Mouse (Mus musculus) midbrain, embryonic 13.5 days (tissue): ENCODE results near the gene Lpp. TPM values are rescaled to one million over a fixed set of nuclear protein-coding genes. Genes with fewer than 3 reads are reported as not detected.

Source experiments
- ATAC-seq: fragments of 200-750 bp; cut with Nextera tagmentation; 2 replicates; pipeline ENCODE4 v1.8.0; 2017; ENCODE audit warnings: mild to moderate bottlenecking, moderate TSS enrichment, moderate library complexity
- H3K27ac ChIP-seq: fragments of 300-500 bp; sonication (generic); 2 replicates; pipeline ENCODE4 v1.5.1; 2015; ENCODE audit warnings: inconsistent platforms, mild to moderate bottlenecking, moderate library complexity
- H3K27me3 ChIP-seq: fragments of 300-500 bp; sonication (generic); 2 replicates; pipeline ENCODE4 v1.6.1; 2015; ENCODE audit warnings: mild to moderate bottlenecking, inconsistent platforms
- H3K36me3 ChIP-seq: fragments of 300-500 bp; sonication (generic); 2 replicates; pipeline ENCODE4 v1.6.1; 2015; ENCODE audit warnings: mild to moderate bottlenecking, inconsistent platforms
- H3K4me1 ChIP-seq: fragments of 300-500 bp; sonication (generic); replicated peaks from 2 replicates; pipeline ENCODE4 v1.6.1; 2015; ENCODE audit warnings: inconsistent platforms
- H3K4me2 ChIP-seq: fragments of 300-500 bp; sonication (generic); replicated peaks from 2 replicates; pipeline ENCODE4 v1.6.1; 2015; ENCODE audit warnings: moderate library complexity, mild to moderate bottlenecking, inconsistent platforms
- H3K4me3 ChIP-seq: fragments of 300-500 bp; sonication (generic); replicated peaks from 2 replicates; pipeline ENCODE4 v1.5.1; 2015; ENCODE audit warnings: mild to moderate bottlenecking, inconsistent platforms
- H3K9ac ChIP-seq: fragments of 300-500 bp; sonication (generic); replicated peaks from 2 replicates; pipeline ENCODE4 v1.6.1; 2015; ENCODE audit warnings: mild to moderate bottlenecking, inconsistent platforms
- H3K9me3 ChIP-seq: fragments of 300-500 bp; sonication (generic); 2 replicates; pipeline ENCODE4 v1.6.1; 2016; ENCODE audit warnings: mild to moderate bottlenecking, inconsistent platforms
- WGBS: fragments of 180-500 bp; shearing (Covaris S2); methylation state at CpG from one replicate; pipeline ENCODE4 v1.1.7; 2015; 5-methylcytosine and 5-hydroxymethylcytosine counted together
- polyA plus RNA-seq: library from polyadenylated mRNA; unstranded; fragments of >200 nt; fragmentation: Nextera tagmentation; extraction: Ambion mirVana; gene quantifications from 2 replicates; pipeline ENCODE4 v1.2.1, GENCODE M21; 2015

Lpp gene
- polyA plus RNA-seq, 1 experiment from 2014 or later, result 9.0 TPM

DNA sequence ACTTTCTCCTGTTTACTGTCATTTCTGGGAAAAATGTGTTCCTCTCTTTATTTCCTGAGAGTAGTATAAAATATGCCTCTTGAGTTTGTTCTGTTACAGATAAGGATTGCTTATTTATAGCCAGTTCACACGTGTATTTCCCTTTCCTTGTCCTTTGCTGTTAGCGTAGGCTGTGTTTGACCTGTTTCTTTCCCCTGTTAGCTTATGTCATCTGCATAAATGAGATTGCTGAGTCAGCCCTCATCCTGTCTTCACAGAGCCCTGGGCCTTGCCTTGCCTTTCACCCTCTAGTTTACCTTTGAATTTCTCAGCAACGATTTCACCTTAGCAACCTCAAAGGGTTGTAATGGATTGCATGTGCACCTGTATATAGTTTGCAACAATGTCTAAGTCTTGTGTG is 32.5 kb downstream of the Lpp start:
- ATAC-seq, result no peak
- Histone ChIP-seq H3K27ac (no peak overlapping the region), H3K9me3 (no peaks in the 10 kb centered on the region), H3K4me1 (peaks cover 27% of the 10 kb centered on the region), H3K36me3 (no peaks in the 10 kb centered on the region), H3K27me3 (no peaks in the 10 kb centered on the region), H3K9ac (no peak overlapping the region), H3K4me2 (no peak overlapping the region), H3K4me3 (no peak overlapping the region)
- WGBS, result 78% methylated on average over 3 of the region's 3 CpGs

DNA sequence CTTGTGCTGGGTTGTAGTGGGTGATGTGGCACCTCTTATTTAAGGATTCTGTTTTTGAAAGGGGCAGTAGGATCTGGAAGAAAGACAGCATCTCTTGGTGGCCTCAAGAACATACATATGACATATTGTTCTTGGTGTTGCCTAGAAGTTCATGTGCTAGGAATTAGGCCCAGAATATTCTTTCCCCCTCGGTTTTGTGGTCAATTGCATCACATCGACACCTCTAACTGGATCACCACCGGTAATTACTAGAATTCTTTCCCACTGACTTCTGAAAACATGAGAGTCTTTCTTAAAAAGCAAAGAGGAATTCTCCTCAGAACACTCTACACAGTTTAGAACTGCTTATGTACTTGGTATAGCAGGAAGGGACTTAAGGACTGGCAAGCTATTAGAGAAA is 34.3 kb downstream of the Lpp start:
- no peak for ATAC-seq

DNA sequence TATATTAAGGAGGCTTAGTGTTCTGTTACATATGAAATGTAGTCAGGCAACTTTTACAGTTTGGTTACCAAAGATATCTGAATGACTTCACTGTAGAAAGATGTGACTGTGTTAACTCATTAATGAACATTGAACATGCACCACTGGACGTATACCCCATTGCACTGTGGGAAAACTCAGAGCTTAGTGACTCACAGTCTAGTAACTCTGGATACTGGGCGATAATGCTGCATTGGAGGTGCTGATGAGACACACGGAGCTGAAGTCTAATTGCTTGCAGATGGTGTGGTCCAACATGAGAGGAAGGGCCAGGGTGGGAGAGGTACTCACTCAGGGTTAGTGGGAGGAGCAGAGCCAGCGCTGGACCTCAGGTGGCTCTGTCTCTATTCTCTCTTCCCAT is 34.7 kb downstream of the Lpp start:
- H3K4me1 ChIP-seq, result peaks cover 12% of the 10 kb centered on the region
- no peak overlapping the region for H3K4me3 ChIP-seq
- H3K27me3 ChIP-seq, result no peaks in the 10 kb centered on the region
- 89% methylated on average over 4 of the region's 4 CpGs for WGBS
- H3K9me3 ChIP-seq, result no peaks in the 10 kb centered on the region
- ATAC-seq, result no peak
- no peak overlapping the region for H3K9ac ChIP-seq
- no peaks in the 10 kb centered on the region for H3K36me3 ChIP-seq
- H3K4me2 ChIP-seq, result no peak overlapping the region
- H3K27ac ChIP-seq, result no peak overlapping the region

More for the DNA sequence above, 34.3 kb downstream of the Lpp start:
- peaks cover 16% of the 10 kb centered on the region for H3K4me1 ChIP-seq
- H3K4me3 ChIP-seq, result no peak overlapping the region
- no peaks in the 10 kb centered on the region for H3K36me3 ChIP-seq
- WGBS, result 90% methylated on average over 3 of the region's 3 CpGs
- H3K9me3 ChIP-seq, result no peaks in the 10 kb centered on the region
- no peak overlapping the region for H3K9ac ChIP-seq
- H3K4me2 ChIP-seq, result no peak overlapping the region
- no peak overlapping the region for H3K27ac ChIP-seq
- H3K27me3 ChIP-seq, result no peaks in the 10 kb centered on the region

DNA sequence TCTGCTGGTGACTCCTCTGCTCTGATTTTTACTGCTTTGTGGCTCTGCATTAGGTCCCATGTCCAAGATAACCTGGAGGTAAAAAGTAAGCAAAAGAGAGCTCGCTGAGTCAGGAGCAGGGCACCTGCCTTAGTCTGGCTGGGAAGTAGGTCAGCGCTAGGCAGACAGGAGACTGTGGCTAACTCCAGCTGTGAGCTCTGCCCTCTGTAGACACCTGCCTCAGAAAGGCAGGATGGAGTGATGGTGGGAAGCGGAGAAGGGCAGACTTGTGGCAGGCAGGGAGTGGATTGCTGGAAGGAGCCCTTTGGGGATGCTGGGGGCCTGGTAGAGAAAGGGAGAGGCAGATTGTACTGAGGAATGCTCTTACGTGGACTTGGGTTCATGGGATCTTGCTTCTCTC is 35.4 kb downstream of the Lpp start:
- 87% methylated on average over 4 of the region's 4 CpGs for WGBS
- ATAC-seq, result no peak

DNA sequence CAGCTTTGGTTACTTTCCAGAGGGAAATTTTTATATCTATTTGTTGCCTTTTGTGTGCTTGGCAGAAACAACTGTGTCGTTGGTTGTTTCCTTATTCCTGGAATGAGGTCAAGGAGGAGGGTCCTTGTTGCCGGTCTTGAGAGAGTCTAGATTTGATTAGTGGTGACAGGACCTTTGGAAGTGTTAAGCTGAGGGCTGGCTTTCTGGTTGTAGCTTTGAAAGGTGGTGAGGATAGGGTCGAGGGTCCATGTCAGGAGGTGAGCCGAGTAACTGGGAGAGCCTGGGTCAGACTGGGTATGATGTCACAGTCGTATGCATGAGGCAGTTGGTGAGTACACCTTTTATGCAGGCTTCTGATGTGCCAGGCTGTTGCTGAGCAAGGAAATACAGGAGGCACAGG is 36.4 kb downstream of the Lpp start:
- ATAC-seq, result no peak
- H3K27me3 ChIP-seq, result no peaks in the 10 kb centered on the region
- no peak overlapping the region for H3K4me2 ChIP-seq
- H3K27ac ChIP-seq, result no peak overlapping the region
- 84% methylated on average over 5 of the region's 5 CpGs for WGBS
- H3K36me3 ChIP-seq, result no peaks in the 10 kb centered on the region
- no peak overlapping the region for H3K9ac ChIP-seq
- peaks cover 9% of the 10 kb centered on the region for H3K4me1 ChIP-seq
- no peaks in the 10 kb centered on the region for H3K9me3 ChIP-seq
- H3K4me3 ChIP-seq, result no peak overlapping the region

More for the DNA sequence above, 35.4 kb downstream of the Lpp start:
- Histone ChIP-seq H3K27ac (no peak overlapping the region), H3K9me3 (no peaks in the 10 kb centered on the region), H3K9ac (no peak overlapping the region), H3K27me3 (no peaks in the 10 kb centered on the region), H3K4me1 (peaks cover 6% of the 10 kb centered on the region; the same call in 1 of the 2 replicates), H3K36me3 (no peaks in the 10 kb centered on the region), H3K4me3 (no peak overlapping the region), H3K4me2 (no peak overlapping the region)

DNA sequence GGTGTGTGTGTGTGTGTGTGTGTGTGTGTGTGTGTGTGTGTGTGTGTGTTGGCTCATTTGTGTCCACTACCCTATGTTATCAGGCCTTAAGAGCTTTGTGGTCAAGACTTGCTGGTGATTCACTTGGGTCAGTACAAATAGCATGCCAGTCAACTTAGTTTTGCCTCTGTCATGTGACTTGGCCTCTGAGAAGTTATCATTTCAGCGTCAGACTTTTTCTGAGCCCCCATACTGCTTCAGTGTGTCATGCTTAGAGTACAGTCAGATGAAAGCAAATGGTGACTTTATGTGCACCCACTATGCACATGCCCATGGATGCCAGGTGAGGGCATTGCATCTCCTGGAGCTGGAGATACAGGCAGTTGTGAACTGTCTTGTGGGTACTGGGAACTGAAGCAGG is 38.5 kb downstream of the Lpp start:
- H3K4me3 ChIP-seq, result no peak overlapping the region
- H3K9me3 ChIP-seq, result no peaks in the 10 kb centered on the region
- H3K27me3 ChIP-seq, result no peaks in the 10 kb centered on the region
- no peaks in the 10 kb centered on the region for H3K36me3 ChIP-seq
- H3K27ac ChIP-seq, result no peak overlapping the region
- H3K4me2 ChIP-seq, result no peak overlapping the region
- H3K9ac ChIP-seq, result no peak overlapping the region
- no peak for ATAC-seq
- 96% methylated on average over 1 of the region's 1 CpGs for WGBS
- H3K4me1 ChIP-seq, result peaks cover 17% of the 10 kb centered on the region

DNA sequence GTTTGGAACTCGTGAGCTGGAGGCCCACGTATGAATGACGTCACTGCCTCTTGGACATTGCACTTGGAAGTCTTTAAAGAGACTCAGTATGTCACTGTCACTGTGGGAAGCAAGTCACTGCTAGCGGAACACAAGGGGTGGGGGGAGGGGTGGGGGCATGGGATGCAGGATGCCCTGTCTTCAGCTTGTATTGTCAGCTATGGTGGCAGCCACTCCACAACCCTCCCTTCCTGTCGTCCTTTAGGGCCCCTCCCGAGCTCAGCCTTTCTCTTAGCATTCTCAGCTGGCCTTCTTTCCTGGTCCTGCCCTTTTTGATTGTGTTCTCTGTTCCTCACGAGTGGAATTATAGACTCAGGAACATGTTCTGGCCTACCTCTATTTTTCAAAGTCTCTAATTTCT is 40.3 kb downstream of the Lpp start:
- H3K9ac ChIP-seq, result no peak overlapping the region
- H3K4me3 ChIP-seq, result no peak overlapping the region
- 58% methylated on average over 7 of the region's 7 CpGs for whole genome bisulfite sequencing
- H3K27me3 ChIP-seq, result no peaks in the 10 kb centered on the region
- no peak overlapping the region for H3K4me2 ChIP-seq
- ATAC-seq, result no peak
- H3K9me3 ChIP-seq, result no peaks in the 10 kb centered on the region
- no peak overlapping the region for H3K27ac ChIP-seq
- peaks cover 17% of the 10 kb centered on the region for H3K4me1 ChIP-seq
- H3K36me3 ChIP-seq, result no peaks in the 10 kb centered on the region

DNA sequence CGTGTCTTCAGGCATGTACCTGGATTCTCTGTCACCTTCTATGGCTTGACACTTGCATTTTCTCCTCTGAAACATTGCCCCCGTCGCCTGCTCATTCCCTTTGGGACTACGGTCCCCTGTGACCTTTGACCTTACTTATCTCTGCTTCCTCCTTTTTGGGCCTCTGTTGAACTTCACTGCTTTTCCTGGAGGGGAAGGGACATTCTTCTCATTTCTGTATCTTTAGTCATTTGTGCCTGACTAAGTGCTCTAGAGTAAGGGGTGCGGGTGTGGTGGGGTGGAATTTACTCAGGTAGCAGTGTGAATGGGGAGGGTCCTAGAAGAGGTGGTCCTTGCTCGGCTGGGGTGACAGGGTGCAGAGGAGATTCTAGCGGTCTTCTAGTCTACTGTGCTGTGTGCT is 40.7 kb downstream of the Lpp start:
- 79% methylated on average over 7 of the region's 7 CpGs for WGBS
- peaks cover 17% of the 10 kb centered on the region for H3K4me1 ChIP-seq
- H3K27me3 ChIP-seq, result no peaks in the 10 kb centered on the region
- ATAC-seq, result no peak
- no peaks in the 10 kb centered on the region for H3K9me3 ChIP-seq
- no peaks in the 10 kb centered on the region for H3K36me3 ChIP-seq
- H3K9ac ChIP-seq, result no peak overlapping the region
- H3K4me3 ChIP-seq, result no peak overlapping the region
- no peak overlapping the region for H3K27ac ChIP-seq
- no peak overlapping the region for H3K4me2 ChIP-seq

DNA sequence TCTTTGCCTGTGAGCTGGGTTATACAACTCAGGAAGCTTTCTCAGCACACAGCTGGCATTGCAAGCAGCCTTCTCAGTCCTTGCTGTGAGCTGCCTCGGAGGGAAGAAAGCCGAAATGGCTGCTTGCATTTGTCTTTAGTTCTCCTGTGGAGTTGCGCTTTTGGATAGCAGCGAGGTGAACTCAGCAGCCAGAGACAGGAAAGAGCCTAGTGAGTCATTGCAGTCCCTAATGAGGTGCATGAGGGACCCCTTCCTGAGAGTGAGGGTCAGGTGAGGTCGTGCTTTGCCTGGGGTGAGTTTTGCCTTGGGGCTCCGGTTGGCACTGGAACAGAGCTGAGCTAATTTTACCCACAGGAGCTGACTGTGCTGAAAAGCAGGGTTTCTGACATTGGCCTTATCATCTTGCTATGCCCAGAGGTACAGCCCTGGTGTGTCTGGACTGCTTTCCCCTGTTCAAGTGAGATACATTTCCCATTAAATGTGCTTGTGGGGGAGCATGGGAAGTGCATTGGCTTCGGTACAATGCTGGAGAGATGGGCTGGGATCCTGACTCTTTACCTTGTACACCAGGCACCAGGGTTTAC is 41.3 kb downstream of the Lpp start:
- peak; percentile 67 for ATAC-seq
- 58% methylated on average over 7 of the region's 7 CpGs for WGBS
- no peak overlapping the region for H3K9ac ChIP-seq
- no peaks in the 10 kb centered on the region for H3K36me3 ChIP-seq
- H3K9me3 ChIP-seq, result no peaks in the 10 kb centered on the region
- no peak overlapping the region for H3K4me3 ChIP-seq
- H3K4me2 ChIP-seq, result no peak overlapping the region
- H3K27ac ChIP-seq, result peak overlapping the region; percentile 60; the same call in 1 of the 2 replicates
- peaks cover 17% of the 10 kb centered on the region for H3K4me1 ChIP-seq
- no peaks in the 10 kb centered on the region for H3K27me3 ChIP-seq

DNA sequence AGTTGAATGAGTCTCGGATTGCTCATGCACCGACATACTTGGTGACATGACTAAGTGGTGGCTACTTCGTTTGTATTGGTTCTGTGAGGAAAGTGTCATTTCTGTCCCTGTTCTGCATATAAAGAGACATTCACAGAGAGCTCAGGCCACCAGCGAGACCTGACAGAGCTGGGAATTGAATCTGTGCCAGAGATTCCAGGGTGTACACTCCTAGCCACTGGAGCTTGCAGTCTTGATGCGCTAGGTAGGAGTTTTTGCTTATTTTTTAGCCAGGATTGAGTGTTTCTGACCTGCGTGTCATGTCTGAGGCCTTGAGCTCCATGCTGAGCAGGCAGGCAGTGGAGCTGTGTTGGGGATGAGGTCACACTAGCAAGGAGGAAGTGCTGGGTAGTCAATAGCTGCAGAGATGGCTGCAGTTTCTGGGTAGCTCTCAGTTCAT is 41.8 kb downstream of the Lpp start:
- no peak overlapping the region for H3K27ac ChIP-seq
- no peaks in the 10 kb centered on the region for H3K27me3 ChIP-seq
- 68% methylated on average over 6 of the region's 6 CpGs for WGBS
- H3K36me3 ChIP-seq, result no peaks in the 10 kb centered on the region
- no peak overlapping the region for H3K4me3 ChIP-seq
- no peak overlapping the region for H3K9ac ChIP-seq
- H3K9me3 ChIP-seq, result no peaks in the 10 kb centered on the region
- peaks cover 17% of the 10 kb centered on the region for H3K4me1 ChIP-seq
- no peak for ATAC-seq
- no peak overlapping the region for H3K4me2 ChIP-seq

DNA sequence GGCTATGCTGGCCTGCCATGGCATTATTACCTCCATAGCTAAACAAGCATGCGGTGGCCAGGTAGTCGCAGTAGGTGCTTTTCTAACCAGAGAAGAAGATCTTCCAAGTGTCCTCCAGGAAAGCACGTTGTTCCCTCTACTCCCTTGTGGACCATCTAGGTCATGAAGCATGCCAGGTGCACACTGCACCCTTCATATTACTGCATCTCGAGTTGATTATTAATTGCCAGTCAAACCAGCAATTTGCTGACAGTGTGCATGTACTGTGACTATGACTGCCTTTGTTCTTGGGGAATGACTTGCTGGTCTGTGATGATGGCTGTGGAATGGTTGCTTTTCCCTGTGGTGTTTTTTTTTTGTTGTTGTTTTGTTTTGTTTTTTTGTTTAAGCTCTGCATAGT is 45.1 kb downstream of the Lpp start:
- H3K27ac ChIP-seq, result no peak overlapping the region
- no peak overlapping the region for H3K4me3 ChIP-seq
- no peak overlapping the region for H3K4me2 ChIP-seq
- H3K4me1 ChIP-seq, result peaks cover 35% of the 10 kb centered on the region
- no peaks in the 10 kb centered on the region for H3K27me3 ChIP-seq
- H3K36me3 ChIP-seq, result no peaks in the 10 kb centered on the region
- whole genome bisulfite sequencing, result 94% methylated on average over 4 of the region's 4 CpGs
- no peak overlapping the region for H3K9ac ChIP-seq
- no peaks in the 10 kb centered on the region for H3K9me3 ChIP-seq
- ATAC-seq, result no peak

DNA sequence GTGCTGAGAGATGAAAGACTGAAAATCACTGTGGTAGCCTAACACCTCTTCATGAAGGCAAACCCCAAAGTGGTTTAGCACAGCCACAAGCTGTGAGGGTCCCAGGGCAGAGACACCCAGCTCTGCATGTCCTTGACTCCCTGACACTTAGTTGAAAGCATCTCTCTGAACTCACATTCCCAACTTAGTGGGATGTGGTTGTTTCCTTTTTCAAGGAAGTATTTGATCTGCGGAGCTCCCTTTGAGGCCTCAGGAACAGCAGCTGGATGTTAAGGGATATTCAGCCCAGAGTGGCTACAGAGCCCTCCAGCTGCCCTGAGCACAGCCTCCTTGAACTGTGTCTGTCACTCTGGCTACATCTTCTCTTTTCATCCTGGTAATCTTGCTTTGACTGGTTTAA is 48.0 kb downstream of the Lpp start:
- 25% methylated on average over 1 of the region's 1 CpGs for WGBS

DNA sequence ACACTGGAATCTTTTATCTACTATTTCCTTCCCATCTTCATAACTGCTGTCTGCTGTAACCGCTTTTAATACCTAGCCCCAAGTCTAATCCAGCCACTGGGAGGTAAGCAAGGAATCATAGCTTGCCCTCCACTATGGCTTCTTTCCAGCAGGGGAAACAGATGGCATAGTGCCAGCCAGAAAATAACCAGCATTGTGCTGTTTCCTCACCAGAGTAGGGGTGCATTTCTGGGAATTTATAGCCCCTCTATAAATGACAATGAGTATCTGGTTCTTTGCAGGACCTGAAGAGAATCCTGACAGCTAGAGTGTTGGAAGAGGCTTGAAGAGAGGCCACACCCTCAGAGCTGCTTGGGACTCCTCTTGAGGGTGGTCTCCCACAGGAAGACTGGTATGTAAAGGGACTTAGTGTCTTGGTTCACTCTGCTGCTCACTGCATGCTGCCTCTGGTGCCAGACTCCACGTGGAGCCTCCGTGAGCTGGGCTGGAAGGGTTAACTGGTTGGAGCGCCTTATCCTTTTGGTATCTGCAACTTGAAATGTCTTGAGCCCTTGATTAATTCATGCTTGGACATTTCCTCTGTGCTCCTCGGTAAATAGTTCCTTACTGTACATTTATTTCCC is 49.3 kb downstream of the Lpp start:
- H3K9ac ChIP-seq, result no peak overlapping the region
- H3K27me3 ChIP-seq, result no peaks in the 10 kb centered on the region
- no peaks in the 10 kb centered on the region for H3K9me3 ChIP-seq
- no peaks in the 10 kb centered on the region for H3K36me3 ChIP-seq
- H3K27ac ChIP-seq, result no peak overlapping the region
- 65% methylated on average over 5 of the region's 5 CpGs for WGBS
- ATAC-seq, result peak; percentile 34; the same call in 1 of the 2 replicates
- H3K4me3 ChIP-seq, result no peak overlapping the region
- peaks cover 21% of the 10 kb centered on the region for H3K4me1 ChIP-seq
- H3K4me2 ChIP-seq, result no peak overlapping the region

More for the DNA sequence above, 48.0 kb downstream of the Lpp start:
- Histone ChIP-seq H3K4me3 (no peak overlapping the region), H3K4me2 (no peak overlapping the region), H3K36me3 (no peaks in the 10 kb centered on the region), H3K9ac (no peak overlapping the region), H3K27me3 (no peaks in the 10 kb centered on the region), H3K27ac (no peak overlapping the region), H3K9me3 (no peaks in the 10 kb centered on the region), H3K4me1 (peaks cover 21% of the 10 kb centered on the region)
- ATAC-seq, result peak; percentile 51; the same call in 1 of the 2 replicates
